Mouse (Mus musculus) E14TG2a.4 (cell line): ENCODE data around the gene Atf7ip2.

Experiments
- CTCF ChIP-seq: conservative IDR thresholded peaks from 2 replicates; pipeline ENCODE4 v1.5.1; 2014; ENCODE audit warnings: low read length
- NANOG ChIP-seq: IDR thresholded peaks from 2 replicates; pipeline ENCODE4 v1.6.1; 2014; ENCODE audit warnings: borderline replicate concordance, low read length, mixed read lengths

DNA sequence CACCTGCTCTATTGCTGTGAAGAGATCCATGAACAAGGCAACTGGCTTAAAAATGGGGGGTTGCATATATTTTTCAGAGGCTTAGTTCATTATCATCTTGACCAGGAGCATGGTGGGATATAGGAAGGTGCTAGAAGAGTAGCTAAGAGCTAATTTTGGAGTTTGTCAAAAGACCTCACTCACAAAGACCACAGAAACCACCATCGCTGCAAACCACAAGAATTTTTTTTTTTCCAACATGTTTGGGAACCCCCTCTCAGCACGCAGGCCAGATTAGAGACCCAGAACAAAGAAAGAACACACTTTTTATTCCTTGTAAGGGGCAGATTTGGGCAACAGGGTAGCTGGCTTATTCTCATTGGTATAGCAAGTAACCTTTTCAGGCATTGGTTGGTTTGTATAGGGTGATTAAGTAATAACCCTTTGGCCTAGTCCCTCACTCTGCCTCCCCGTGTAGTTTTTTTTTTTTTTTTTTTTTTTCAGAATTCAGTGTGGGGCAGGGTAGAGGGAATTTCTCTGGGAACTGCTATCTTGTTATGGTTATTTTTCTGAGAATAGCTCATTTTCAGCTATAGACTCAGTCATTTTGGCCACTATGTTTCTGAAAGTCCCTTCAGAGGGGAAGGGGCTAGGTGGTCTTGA is 20.2 kb upstream of the Atf7ip2 start:
- TF ChIP-seq CTCF (no peak), NANOG (no peak)
